In the genomic region with DNA sequence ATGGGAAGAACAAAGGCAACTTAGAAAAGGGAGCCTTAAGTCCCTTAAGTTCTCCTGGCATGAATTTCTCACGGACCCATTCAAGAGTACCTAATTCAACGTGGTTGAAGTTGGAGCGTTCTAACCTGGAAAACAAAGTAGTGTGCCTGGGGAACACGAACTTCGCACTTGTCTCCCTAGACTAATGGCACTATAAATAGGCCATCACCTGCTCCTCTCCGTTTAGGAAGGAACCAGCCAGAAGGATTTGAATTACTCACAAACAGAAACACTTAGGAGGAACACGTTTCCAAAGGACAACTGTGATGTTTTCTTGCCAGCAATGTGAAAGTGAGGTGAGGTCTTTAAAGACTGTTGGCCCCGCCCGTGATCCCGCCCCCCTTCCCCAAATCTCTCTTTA, we compare ENCODE assay signal across 8 mouse cellular contexts. TPM values are rescaled to one million over a fixed set of nuclear protein-coding genes. Genes with fewer than 3 reads are reported as not detected.
DNase-seq lines count a peak whose midpoint lies in the region; ATAC-seq and TF ChIP-seq lines count a peak whose summit lies in the region.
"Had no signal": no experiment of that assay in that cellular context is flagged by ENCODE, and none has a peak within 500 bp of the region (broad histone marks: within the 10 kb centered on the region; RNA-seq: fewer than 3 reads in every experiment).

No protein-coding gene starts in this region.

- H3K36me3 ChIP-seq in lung, embryonic 14.5 days (ENCODE audit: insufficient read depth), result no peaks in the 10 kb centered on the region
- no peaks in the 10 kb centered on the region for H3K36me3 ChIP-seq in forebrain, embryonic 15.5 days
- H3K36me3 ChIP-seq in limb, embryonic 12.5 days, result no peaks in the 10 kb centered on the region
- H3K36me3 ChIP-seq in stomach, embryonic 15.5 days, result no peaks in the 10 kb centered on the region
- no peaks in the 10 kb centered on the region for H3K36me3 ChIP-seq in kidney, adult 2 months (ENCODE audit: control insufficient read depth, insufficient read depth, low read length)

- H3K4me1 ChIP-seq in lung, embryonic 14.5 days (ENCODE audit: insufficient read depth), result no peaks in the 10 kb centered on the region; the same call in 1 of the 2 replicates
- H3K4me1 ChIP-seq in lung, adult 2 months (ENCODE audit: control insufficient read depth, insufficient read depth, low read length), result no peaks in the 10 kb centered on the region
- peaks cover 30% of the 10 kb centered on the region for H3K4me1 ChIP-seq in forebrain, embryonic 15.5 days
- H3K4me1 ChIP-seq in limb, embryonic 12.5 days (replicated peaks), result peaks cover 20% of the 10 kb centered on the region
- peaks cover 14% of the 10 kb centered on the region; the same call in 1 of the 2 replicates for H3K4me1 ChIP-seq in stomach, embryonic 15.5 days
- no peaks in the 10 kb centered on the region for H3K4me1 ChIP-seq in kidney, adult 2 months (ENCODE audit: control insufficient read depth, insufficient read depth, low read length)

- 15% methylated on average over 10 of the region's 10 CpGs for WGBS in lung, embryonic 14.5 days
- 20% methylated on average over 10 of the region's 10 CpGs for WGBS in lung, adult 2 months
- 33% methylated on average over 10 of the region's 10 CpGs for WGBS in forebrain, embryonic 15.5 days
- WGBS in limb, embryonic 12.5 days, result 12% methylated on average over 10 of the region's 10 CpGs
- WGBS in stomach, embryonic 15.5 days, result 20% methylated on average over 10 of the region's 10 CpGs
- 32% methylated on average over 10 of the region's 10 CpGs for WGBS in kidney, adult 2 months

- ATAC-seq in lung, embryonic 14.5 days (ENCODE audit: insufficient read depth), result no peak
- ATAC-seq in forebrain, embryonic 15.5 days (replicated peaks), result no peak
- no peak for ATAC-seq in limb, embryonic 12.5 days (ENCODE audit: insufficient number of reproducible peaks, insufficient read depth, low FRiP score, low TSS enrichment, low read depth)
- no peak for ATAC-seq in stomach, embryonic 15.5 days (ENCODE audit: insufficient read depth, low FRiP score, low read depth)

- no peak for TF ChIP-seq POLR2A in lung, adult 2 months (IDR thresholded peaks at IDR 0.05; ENCODE audit: borderline replicate concordance, extremely low read depth, low read depth, low read length)
- no peak for TF ChIP-seq POLR2A in kidney, adult 2 months (IDR thresholded peaks at IDR 0.05; ENCODE audit: low read depth, low read length)

- no peaks in the 10 kb centered on the region for H3K9me3 ChIP-seq in lung, embryonic 14.5 days (ENCODE audit: low read depth, low read length)
- no peaks in the 10 kb centered on the region for H3K9me3 ChIP-seq in forebrain, embryonic 15.5 days
- H3K9me3 ChIP-seq in limb, embryonic 12.5 days, result no peaks in the 10 kb centered on the region
- no peaks in the 10 kb centered on the region for H3K9me3 ChIP-seq in stomach, embryonic 15.5 days

- peak overlapping the region; percentile 75 for H3K9ac ChIP-seq in lung, embryonic 14.5 days
- H3K9ac ChIP-seq in forebrain, embryonic 15.5 days (replicated peaks), result no peak overlapping the region
- H3K9ac ChIP-seq in limb, embryonic 12.5 days (replicated peaks), result no peak overlapping the region
- no peak overlapping the region for H3K9ac ChIP-seq in stomach, embryonic 15.5 days

- H3K27me3 ChIP-seq in lung, embryonic 14.5 days (ENCODE audit: insufficient read depth, low read length), result peaks cover 8% of the 10 kb centered on the region; the same call in 1 of the 2 replicates
- peaks cover 6% of the 10 kb centered on the region; the same call in 1 of the 2 replicates for H3K27me3 ChIP-seq in forebrain, embryonic 15.5 days
- peaks cover 9% of the 10 kb centered on the region for H3K27me3 ChIP-seq in limb, embryonic 12.5 days
- H3K27me3 ChIP-seq in stomach, embryonic 15.5 days (replicated peaks), result no peaks in the 10 kb centered on the region; the same call in 1 of the 2 replicates
- H3K27me3 ChIP-seq in kidney, adult 2 months (replicated peaks; ENCODE audit: control insufficient read depth, insufficient read depth, low read length), result peaks cover 3% of the 10 kb centered on the region

- intact Hi-C loops in gastrocnemius, postnatal 14 days (cut with DNase I; ENCODE audit: low total_unique reads), result no loop called here

- peak overlapping the region; percentile 63 for H3K4me3 ChIP-seq in lung, embryonic 14.5 days (ENCODE audit: low read depth, low read length)
- no peak overlapping the region for H3K4me3 ChIP-seq in lung, adult 2 months (replicated peaks; ENCODE audit: extremely low read depth, low read depth, low read length)
- H3K4me3 ChIP-seq in forebrain, embryonic 15.5 days, result peak overlapping the region; percentile 63
- H3K4me3 ChIP-seq in limb, embryonic 12.5 days (replicated peaks), result peak overlapping the region; percentile 69
- peak overlapping the region; percentile 65 for H3K4me3 ChIP-seq in stomach, embryonic 15.5 days (replicated peaks)
- H3K4me3 ChIP-seq in kidney, adult 2 months (ENCODE audit: insufficient read depth, low read depth, low read length), result no peak overlapping the region

- peak overlapping the region; percentile 72 for H3K4me2 ChIP-seq in lung, embryonic 14.5 days
- peak overlapping the region; percentile 87 for H3K4me2 ChIP-seq in forebrain, embryonic 15.5 days (replicated peaks)
- H3K4me2 ChIP-seq in limb, embryonic 12.5 days, result peak overlapping the region; percentile 93
- peak overlapping the region; percentile 95 for H3K4me2 ChIP-seq in stomach, embryonic 15.5 days

- H3K27ac ChIP-seq in lung, embryonic 14.5 days (ENCODE audit: low read depth), result no peak overlapping the region
- H3K27ac ChIP-seq in forebrain, embryonic 15.5 days (replicated peaks), result no peak overlapping the region
- H3K27ac ChIP-seq in limb, embryonic 12.5 days, result no peak overlapping the region
- H3K27ac ChIP-seq in stomach, embryonic 15.5 days, result no peak overlapping the region
- H3K27ac ChIP-seq in kidney, adult 2 months (ENCODE audit: insufficient read depth, low read depth, low read length), result no peak overlapping the region
- H3K27ac ChIP-seq: macrophage had no signal

- TF ChIP-seq CTCF in lung, embryonic 14.5 days (IDR thresholded peaks at IDR 0.05; ENCODE audit: low read depth), result no peak
- TF ChIP-seq CTCF in lung, adult 2 months (IDR thresholded peaks at IDR 0.05; ENCODE audit: insufficient read depth, low read length), result no peak
- no peak for TF ChIP-seq CTCF in kidney, adult 2 months (conservative IDR thresholded peaks at IDR 0.05; ENCODE audit: insufficient read depth, insufficient read length, low read depth, low read length)

- no peak for DNase-seq in lung, embryonic 14.5 days
- DNase-seq in lung, adult 2 months, result no peak
- DNase-seq in gastrocnemius, postnatal 14 days, result no peak
- no peak for DNase-seq in kidney, adult 2 months

RNA-seq across cellular contexts. Expression of a gene that starts 2.0 kb away (rescaled TPM):
- 23.8 and 24.4 TPM in 2 replicates for polyA plus RNA-seq in lung, embryonic 14.5 days (2014; fragmentation: Nextera tagmentation; extraction: Ambion mirVana)
- 8.1 and 10.7 TPM in 2 replicates for polyA plus RNA-seq in lung, adult 2 months (2012; rRNA removed)
- polyA plus RNA-seq in forebrain, embryonic 15.5 days (2015; fragmentation: Nextera tagmentation; extraction: Ambion mirVana), result 4.1 and 4.2 TPM in 2 replicates
- polyA plus RNA-seq in limb, embryonic 12.5 days (2016; fragmentation: Nextera tagmentation; extraction: Ambion mirVana), result 4.5 and 5.3 TPM in 2 replicates
- 3.9 and 4.6 TPM in 2 replicates for polyA plus RNA-seq in stomach, embryonic 15.5 days (2015; fragmentation: Nextera tagmentation; extraction: Ambion mirVana)
- total RNA-seq in gastrocnemius, postnatal 14 days (2021), result 10 to 100 TPM; 32.8 to 33.0 TPM
- 0.38 and 0.83 TPM in 2 replicates for polyA plus RNA-seq in kidney, adult 2 months (2012; rRNA removed)

Comparison
In these comparisons a context has a peak if more than half of its experiments do, and no peak if none do; other contexts are left out.
1. H3K4me3 ChIP-seq: peak in lung, embryonic 14.5 days (single experiment), forebrain, embryonic 15.5 days (single experiment), limb, embryonic 12.5 days (single experiment) and stomach, embryonic 15.5 days (single experiment); none in lung, adult 2 months (single experiment) and kidney, adult 2 months (single experiment).
2. Peak in every context shown above with its lines, with median percentiles within 50 percentile points of each other: H3K4me2 ChIP-seq.